Mouse (Mus musculus) testis, adult 2 months (tissue): ENCODE measurements around the gene Slc25a5.

ENCODE experiments used
- CTCF ChIP-seq: fragments of 200-500 bp; IDR thresholded peaks from 2 replicates; pipeline ENCODE4 v1.5.1; 2012; ENCODE audit warnings: low read depth, mild to moderate bottlenecking, inconsistent platforms, low read length, moderate library complexity; ENCODE audit not compliant: control insufficient read depth, insufficient read depth, insufficient replicate concordance
- POLR2A ChIP-seq: fragments of 200-500 bp; IDR thresholded peaks from 2 replicates; pipeline ENCODE4 v1.6.1; 2012; ENCODE audit warnings: low read depth, mild to moderate bottlenecking, inconsistent platforms, low read length, moderate library complexity; ENCODE audit not compliant: control insufficient read depth

GRCm38 (mm10) chrX:36826873-36827272 lies 31.4 kb downstream of the Slc25a5 start:
- no peak for TF ChIP-seq POLR2A
- TF ChIP-seq CTCF: no peak
